Mouse (Mus musculus) small intestine, adult 2 months (tissue): Measurements from ENCODE around the gene Rap1a. TPM values are rescaled to one million over a fixed set of nuclear protein-coding genes. Genes with fewer than 3 reads are reported as not detected.
A peak's percentile ranks its signal among the peaks of the same experiment; 100 is the strongest.

ENCODE experiments used
- H3K27ac ChIP-seq: fragments of 200-500 bp; 2 replicates; pipeline ENCODE4 v1.5.1; 2012; ENCODE audit warnings: low read depth, low read length, control low read depth, inconsistent platforms; ENCODE audit not compliant: insufficient read depth
- H3K27me3 ChIP-seq: fragments of 200-500 bp; 2 replicates; pipeline ENCODE4 v1.6.1; 2012; ENCODE audit warnings: mild to moderate bottlenecking, moderate library complexity, low read length, inconsistent platforms; ENCODE audit not compliant: control insufficient read depth, insufficient read depth
- H3K36me3 ChIP-seq: fragments of 200-500 bp; 2 replicates; pipeline ENCODE4 v1.6.1; 2012; ENCODE audit warnings: mild to moderate bottlenecking, low read length, control low read depth, inconsistent platforms; ENCODE audit not compliant: control insufficient read depth, insufficient read depth
- H3K4me1 ChIP-seq: fragments of 200-500 bp; 2 replicates; pipeline ENCODE4 v1.6.1; 2012; ENCODE audit warnings: low read length, inconsistent platforms, mixed read lengths; ENCODE audit not compliant: control insufficient read depth, insufficient read depth, insufficient read length
- H3K4me3 ChIP-seq: fragments of 200-500 bp; 2 replicates; pipeline ENCODE4 v1.5.1; 2012; ENCODE audit warnings: low read depth, mild to moderate bottlenecking, control low read depth, inconsistent platforms, low read length, moderate library complexity
- CTCF ChIP-seq: fragments of 200-500 bp; IDR thresholded peaks from 2 replicates; pipeline ENCODE4 v1.5.1; 2012; ENCODE audit warnings: low read depth, mild to moderate bottlenecking, control low read depth, inconsistent platforms, low read length, moderate library complexity, mixed read lengths; ENCODE audit not compliant: insufficient replicate concordance, insufficient read length; ENCODE audit errors: extremely low read depth
- POLR2A ChIP-seq: fragments of 200-500 bp; IDR thresholded peaks from 2 replicates; pipeline ENCODE4 v1.6.1; 2012; ENCODE audit warnings: low read depth, mild to moderate bottlenecking, control low read depth, inconsistent platforms, low read length, moderate library complexity
- whole genome bisulfite sequencing: fragments of 180-500 bp; shearing (Covaris S2); methylation state at CpG from one replicate; pipeline ENCODE4 v1.1.7; 2018; 5-methylcytosine and 5-hydroxymethylcytosine counted together
- polyA plus RNA-seq: library from polyadenylated mRNA; depleted of rRNA; stranded (reverse); fragments of >200 nt; gene quantifications from 2 replicates; pipeline ENCODE4 v1.2.3, GENCODE M21; 2012

The Rap1a gene
- polyA plus RNA-seq, 1 experiment, result 0.89 TPM

GRCm38 (mm10) chr3:105783809-105784208 lies 17.3 kb downstream of the Rap1a start:
- peaks cover 4% of the 10 kb centered on the region; the same call in 1 of the 2 replicates for H3K4me1 ChIP-seq
- TF ChIP-seq CTCF (no peak), POLR2A (no peak)
- H3K4me3 ChIP-seq, result no peak overlapping the region
- 75% methylated on average over 1 of the region's 1 CpGs for WGBS
- no peaks in the 10 kb centered on the region for H3K27me3 ChIP-seq
- H3K27ac ChIP-seq, result no peak overlapping the region
- peaks cover 2% of the 10 kb centered on the region; the same call in 1 of the 2 replicates for H3K36me3 ChIP-seq

- no peak overlapping the region for H3K27ac ChIP-seq
- TF ChIP-seq CTCF (no peak), POLR2A (no peak)
- no peak overlapping the region for H3K4me3 ChIP-seq
- WGBS, result 76% methylated on average over 7 of the region's 7 CpGs
- no peaks in the 10 kb centered on the region for H3K36me3 ChIP-seq
- no peaks in the 10 kb centered on the region for H3K27me3 ChIP-seq
- H3K4me1 ChIP-seq, result peaks cover 4% of the 10 kb centered on the region; the same call in 1 of the 2 replicates
These were observed 18.7 kb downstream of the Rap1a start for GRCm38 (mm10) chr3:105782406-105782805.

GRCm38 (mm10) chr3:105777997-105778396 lies 23.1 kb downstream of the Rap1a start:
- no peak overlapping the region for H3K4me3 ChIP-seq
- H3K27me3 ChIP-seq, result no peaks in the 10 kb centered on the region
- WGBS, result 87% methylated on average over 3 of the region's 3 CpGs
- H3K4me1 ChIP-seq, result peaks cover 4% of the 10 kb centered on the region; the same call in 1 of the 2 replicates
- no peak overlapping the region for H3K27ac ChIP-seq
- TF ChIP-seq POLR2A (no peak), CTCF (no peak)
- H3K36me3 ChIP-seq, result no peaks in the 10 kb centered on the region

- no peak for TF ChIP-seq CTCF
- TF ChIP-seq POLR2A, result no peak
- Histone ChIP-seq H3K4me3 (no peak overlapping the region), H3K27ac (no peak overlapping the region), H3K4me1 (no peaks in the 10 kb centered on the region), H3K27me3 (no peaks in the 10 kb centered on the region), H3K36me3 (no peaks in the 10 kb centered on the region)
These were observed 26.6 kb downstream of the Rap1a start for GRCm38 (mm10) chr3:105774496-105774895.

- Histone ChIP-seq H3K27me3 (no peaks in the 10 kb centered on the region), H3K36me3 (no peaks in the 10 kb centered on the region), H3K27ac (no peak overlapping the region), H3K4me1 (no peaks in the 10 kb centered on the region; the same call in 1 of the 2 replicates), H3K4me3 (no peak overlapping the region)
- TF ChIP-seq CTCF (peak; percentile 53; the same call in 1 of the 2 replicates), POLR2A (no peak)
These were observed 29.6 kb downstream of the Rap1a start for GRCm38 (mm10) chr3:105771534-105771933.

- Histone ChIP-seq H3K4me3 (no peak overlapping the region), H3K27me3 (no peaks in the 10 kb centered on the region), H3K36me3 (no peaks in the 10 kb centered on the region), H3K4me1 (no peaks in the 10 kb centered on the region; the same call in 1 of the 2 replicates), H3K27ac (no peak overlapping the region)
- WGBS, result 40% methylated on average over 1 of the region's 1 CpGs
- TF ChIP-seq CTCF (no peak), POLR2A (no peak)
These were observed 30.3 kb downstream of the Rap1a start for GRCm38 (mm10) chr3:105770836-105771235.

GRCm38 (mm10) chr3:105769380-105769779 lies 31.8 kb downstream of the Rap1a start:
- H3K36me3 ChIP-seq, result no peaks in the 10 kb centered on the region
- no peak overlapping the region for H3K27ac ChIP-seq
- WGBS, result 25% methylated on average over 2 of the region's 2 CpGs
- no peaks in the 10 kb centered on the region; the same call in 1 of the 2 replicates for H3K4me1 ChIP-seq
- no peak overlapping the region for H3K4me3 ChIP-seq
- TF ChIP-seq POLR2A (no peak), CTCF (no peak)
- H3K27me3 ChIP-seq, result no peaks in the 10 kb centered on the region
